ENCODE assay signal across 12 mouse cellular contexts in genomic region chr15:103009265-103010111, GRCm38 (mm10). TPM values are rescaled to one million over a fixed set of nuclear protein-coding genes. Genes with fewer than 3 reads are reported as not detected.
DNase-seq lines count a peak whose midpoint lies in the region; ATAC-seq and TF ChIP-seq lines count a peak whose summit lies in the region.
"Had no signal": no experiment of that assay in that cellular context is flagged by ENCODE, and none has a peak within 500 bp of the region (broad histone marks: within the 10 kb centered on the region; RNA-seq: fewer than 3 reads in every experiment).

No protein-coding gene starts in this region.

- no peak for TF ChIP-seq POLR2A in kidney, adult 2 months (IDR thresholded peaks at IDR 0.05; ENCODE audit: low read depth, low read length)
- no peak for TF ChIP-seq POLR2A in small intestine, adult 2 months (IDR thresholded peaks at IDR 0.05; ENCODE audit: low read depth, low read length)

- no peak for DNase-seq in kidney, adult 2 months
- no peak for DNase-seq in kidney, adult 11 months
- peak; percentile 54 for DNase-seq in R1 (ENCODE audit: low read depth, low spot score)
- DNase-seq in right cerebral cortex, adult 2 months (ENCODE audit: low spot score in 2 of 2) = no peak
- DNase-seq: heart, postnatal 14 days had no signal

- H3K9ac ChIP-seq in intestine, postnatal 0 days (ENCODE audit: low read depth, low read length) = 0 out of 2 replicates have a peak overlapping the region, but pooled peaks have one; percentile 48
- H3K9ac ChIP-seq in heart, embryonic 11.5 days (ENCODE audit: low read depth, low read length) = no peak overlapping the region
- H3K9ac ChIP-seq: embryonic facial prominence, embryonic 12.5 days had no signal

- WGBS in kidney, adult 2 months = 23% methylated on average over 27 of the region's 27 CpGs
- 2% methylated on average over 27 of the region's 27 CpGs for WGBS in intestine, postnatal 0 days
- 4% methylated on average over 27 of the region's 27 CpGs for WGBS in small intestine, adult 2 months
- under 1% methylated on average over 27 of the region's 27 CpGs for WGBS in heart, embryonic 11.5 days (ENCODE audit: insufficient replicate concordance)

- H3K4me1 ChIP-seq in kidney, adult 2 months (ENCODE audit: control insufficient read depth, insufficient read depth, low read length) = 0 out of 2 replicates have a peak, but pooled peaks cover 2% of the 10 kb centered on the region
- 0 out of 2 replicates have a peak, but pooled peaks cover 2% of the 10 kb centered on the region for H3K4me1 ChIP-seq in intestine, postnatal 0 days (replicated peaks; ENCODE audit: control insufficient read depth, insufficient read depth, low read length)
- H3K4me1 ChIP-seq in small intestine, adult 2 months (ENCODE audit: control insufficient read depth, insufficient read depth, insufficient read length, low read length) = peaks cover 2% of the 10 kb centered on the region
- no peaks in the 10 kb centered on the region for H3K4me1 ChIP-seq in heart, embryonic 11.5 days (ENCODE audit: control insufficient read depth, insufficient read depth, low read length)
- H3K4me1 ChIP-seq: embryonic facial prominence, embryonic 12.5 days had no signal

- no peak for ATAC-seq in intestine, postnatal 0 days
- ATAC-seq in activated CD4-positive, CD25-positive, alpha-beta regulatory T cell, adult 4 months = no peak
- no peak for ATAC-seq in heart, embryonic 11.5 days (replicated peaks; ENCODE audit: insufficient number of reproducible peaks, low FRiP score, low TSS enrichment)

- peak overlapping the region; percentile 49 for H3K4me2 ChIP-seq in intestine, postnatal 0 days (replicated peaks; ENCODE audit: low read depth)
- H3K4me2 ChIP-seq in heart, embryonic 11.5 days = no peak overlapping the region
- H3K4me2 ChIP-seq: embryonic facial prominence, embryonic 12.5 days had no signal

- no peaks in the 10 kb centered on the region for H3K36me3 ChIP-seq in kidney, adult 2 months (ENCODE audit: control insufficient read depth, insufficient read depth, low read length)
- H3K36me3 ChIP-seq in intestine, postnatal 0 days (ENCODE audit: control insufficient read depth, insufficient read depth) = no peaks in the 10 kb centered on the region
- no peaks in the 10 kb centered on the region for H3K36me3 ChIP-seq in small intestine, adult 2 months (ENCODE audit: control insufficient read depth, insufficient read depth, low read length)
- no peaks in the 10 kb centered on the region for H3K36me3 ChIP-seq in heart, embryonic 11.5 days (ENCODE audit: control insufficient read depth, insufficient read depth, low read length)
- H3K36me3 ChIP-seq: embryonic facial prominence, embryonic 12.5 days had no signal

- TF ChIP-seq CTCF in kidney, adult 2 months (conservative IDR thresholded peaks at IDR 0.05; ENCODE audit: insufficient read depth, insufficient read length, low read depth, low read length) = no peak
- TF ChIP-seq CTCF in intestine, postnatal 0 days (IDR thresholded peaks at IDR 0.05; ENCODE audit: low read depth) = no peak
- TF ChIP-seq CTCF in small intestine, adult 2 months (IDR thresholded peaks at IDR 0.05; ENCODE audit: extremely low read depth, insufficient read length, insufficient replicate concordance, low read depth, low read length) = no peak

- no peak overlapping the region for H3K27ac ChIP-seq in kidney, adult 2 months (ENCODE audit: insufficient read depth, low read depth, low read length)
- peak overlapping the region; percentile 9; the same call in 1 of the 2 replicates for H3K27ac ChIP-seq in intestine, postnatal 0 days (ENCODE audit: low read depth, low read length)
- peak overlapping the region; percentile 68 for H3K27ac ChIP-seq in small intestine, adult 2 months (ENCODE audit: insufficient read depth, low read depth, low read length)
- H3K27ac ChIP-seq in heart, embryonic 11.5 days (ENCODE audit: low read depth, low read length) = no peak overlapping the region
- H3K27ac ChIP-seq: embryonic facial prominence, embryonic 12.5 days had no signal

- no peaks in the 10 kb centered on the region for H3K9me3 ChIP-seq in intestine, postnatal 0 days (ENCODE audit: control insufficient read depth)
- H3K9me3 ChIP-seq in heart, embryonic 11.5 days (replicated peaks; ENCODE audit: control insufficient read depth, low read length) = no peaks in the 10 kb centered on the region
- H3K9me3 ChIP-seq: embryonic facial prominence, embryonic 12.5 days had no signal

- 0 out of 2 replicates have a peak, but pooled peaks cover 2% of the 10 kb centered on the region for H3K27me3 ChIP-seq in kidney, adult 2 months (replicated peaks; ENCODE audit: control insufficient read depth, insufficient read depth, low read length)
- peaks cover 97% of the 10 kb centered on the region for H3K27me3 ChIP-seq in intestine, postnatal 0 days (replicated peaks; ENCODE audit: control insufficient read depth, insufficient read depth, low read length)
- peaks cover 64% of the 10 kb centered on the region for H3K27me3 ChIP-seq in small intestine, adult 2 months (ENCODE audit: control insufficient read depth, insufficient read depth, low read length)
- H3K27me3 ChIP-seq in heart, embryonic 11.5 days (ENCODE audit: control insufficient read depth, insufficient read depth, low read length) = peaks cover 98% of the 10 kb centered on the region

- H3K4me3 ChIP-seq in kidney, adult 2 months (ENCODE audit: insufficient read depth, low read depth, low read length) = peak overlapping the region; percentile 3; the same call in 1 of the 2 replicates
- H3K4me3 ChIP-seq in intestine, postnatal 0 days (ENCODE audit: low read depth, low read length) = peak overlapping the region; percentile 27
- peak overlapping the region; percentile 54 for H3K4me3 ChIP-seq in small intestine, adult 2 months (ENCODE audit: low read depth, low read length)
- no peak overlapping the region for H3K4me3 ChIP-seq in heart, embryonic 11.5 days (ENCODE audit: low read depth, low read length)
- H3K4me3 ChIP-seq: embryonic facial prominence, embryonic 12.5 days had no signal

RNA-seq across cellular contexts. Expression of gene Hoxc4, which starts 9.2 kb away (rescaled TPM):
- polyA plus RNA-seq in kidney, adult 2 months (2012; rRNA removed) = 2.5 and 2.7 TPM in 2 replicates
- polyA plus RNA-seq in intestine, postnatal 0 days (2015; fragmentation: Nextera tagmentation; extraction: Ambion mirVana) = 4.8 and 5.2 TPM in 2 replicates
- 0.38 and 2.1 TPM in 2 replicates for polyA plus RNA-seq in small intestine, adult 2 months (2012; rRNA removed)
- polyA plus RNA-seq in activated CD4-positive, CD25-positive, alpha-beta regulatory T cell, adult 4 months (2017; shearing (Covaris generic)) = not detected
- 1.2 and 2.0 TPM in 2 replicates for polyA plus RNA-seq in heart, embryonic 11.5 days (2014; fragmentation: Nextera tagmentation; extraction: Ambion mirVana)
- polyA plus RNA-seq: liver, adult 2 months had no signal

RNA-seq across cellular contexts. Expression of gene Hoxc6, which starts 11.4 kb away (rescaled TPM):
- 24.7 and 25.4 TPM in 2 replicates for polyA plus RNA-seq in kidney, adult 2 months (2012; rRNA removed)
- 3.0 and 3.5 TPM in 2 replicates for polyA plus RNA-seq in intestine, postnatal 0 days (2015; fragmentation: Nextera tagmentation; extraction: Ambion mirVana)
- polyA plus RNA-seq in small intestine, adult 2 months (2012; rRNA removed) = 0.05 and 5.0 TPM in 2 replicates
- polyA plus RNA-seq in activated CD4-positive, CD25-positive, alpha-beta regulatory T cell, adult 4 months (2017; shearing (Covaris generic)) = not detected
- polyA plus RNA-seq in heart, embryonic 11.5 days (2014; fragmentation: Nextera tagmentation; extraction: Ambion mirVana) = 0.49 and 0.51 TPM in 2 replicates
- polyA plus RNA-seq: embryonic facial prominence, embryonic 12.5 days; liver, adult 2 months; thymus, postnatal 0 days had no signal

RNA-seq across cellular contexts. Expression of gene Hoxc8, which starts 19.1 kb away (rescaled TPM):
- 3.4 and 4.0 TPM in 2 replicates for polyA plus RNA-seq in kidney, adult 2 months (2012; rRNA removed)
- polyA plus RNA-seq in intestine, postnatal 0 days (2015; fragmentation: Nextera tagmentation; extraction: Ambion mirVana) = 3.5 and 4.6 TPM in 2 replicates
- polyA plus RNA-seq in small intestine, adult 2 months (2012; rRNA removed) = 1.8 TPM in 1 of 2 replicates, not detected in the other
- polyA plus RNA-seq in activated CD4-positive, CD25-positive, alpha-beta regulatory T cell, adult 4 months (2017; shearing (Covaris generic)) = under 1 TPM in 1 of 2 experiments, not detected in 1; 0.15 TPM
- polyA plus RNA-seq in heart, embryonic 11.5 days (2014; fragmentation: Nextera tagmentation; extraction: Ambion mirVana) = 0.11 and 0.20 TPM in 2 replicates
- polyA plus RNA-seq: embryonic facial prominence, embryonic 12.5 days; liver, adult 2 months; thymus, postnatal 0 days had no signal

RNA-seq across cellular contexts. Expression of gene Hoxc9, which starts 33.2 kb away (rescaled TPM):
- polyA plus RNA-seq in kidney, adult 2 months (2012; rRNA removed) = 5.5 and 7.3 TPM in 2 replicates
- 0.43 and 0.58 TPM in 2 replicates for polyA plus RNA-seq in intestine, postnatal 0 days (2015; fragmentation: Nextera tagmentation; extraction: Ambion mirVana)
- 0.22 TPM in 1 of 2 replicates, not detected in the other for polyA plus RNA-seq in small intestine, adult 2 months (2012; rRNA removed)
- polyA plus RNA-seq in activated CD4-positive, CD25-positive, alpha-beta regulatory T cell, adult 4 months (2017; shearing (Covaris generic)) = not detected
- polyA plus RNA-seq in heart, embryonic 11.5 days (2014; fragmentation: Nextera tagmentation; extraction: Ambion mirVana) = not detected in 2 replicates
- polyA plus RNA-seq: embryonic facial prominence, embryonic 12.5 days; liver, adult 2 months; thymus, postnatal 0 days had no signal

RNA-seq across cellular contexts. Expression of gene Hoxc5, which starts 42.2 kb away (rescaled TPM):
- polyA plus RNA-seq in kidney, adult 2 months (2012; rRNA removed) = 4.0 and 4.1 TPM in 2 replicates
- 3.4 and 3.9 TPM in 2 replicates for polyA plus RNA-seq in intestine, postnatal 0 days (2015; fragmentation: Nextera tagmentation; extraction: Ambion mirVana)
- polyA plus RNA-seq in small intestine, adult 2 months (2012; rRNA removed) = 0.28 and 1.7 TPM in 2 replicates
- not detected for polyA plus RNA-seq in activated CD4-positive, CD25-positive, alpha-beta regulatory T cell, adult 4 months (2017; shearing (Covaris generic))
- polyA plus RNA-seq in heart, embryonic 11.5 days (2014; fragmentation: Nextera tagmentation; extraction: Ambion mirVana) = 1.7 TPM in 2 replicates
- polyA plus RNA-seq: liver, adult 2 months had no signal

Comparison
In these comparisons a context has a peak if more than half of its experiments do, and no peak if none do; other contexts are left out.
1. H3K27ac ChIP-seq: peak in intestine, postnatal 0 days (single experiment) and small intestine, adult 2 months (single experiment); none in kidney, adult 2 months (single experiment) and heart, embryonic 11.5 days (single experiment).